Mouse (Mus musculus): Measurements from ENCODE around the gene Dppa2. TPM values are rescaled to one million over a fixed set of nuclear protein-coding genes. Genes with fewer than 3 reads are reported as not detected.

Dppa2 gene
- polyA plus RNA-seq (2016; fragmentation: Nextera tagmentation; extraction: Ambion mirVana), result not detected in 2 replicates

GRCm38 (mm10) chr16:48303509-48303908 is at the start of gene Dppa2:
TSS of gene Dppa2 (plus strand) at chr16:48303908.
- 82% methylated on average over 7 of the region's 7 CpGs for WGBS
- Histone ChIP-seq H3K9me3 (replicated peaks) (no peaks in the 10 kb centered on the region), H3K36me3 (no peaks in the 10 kb centered on the region), H3K4me3 (no peak within 1 kb of the TSS), H3K4me1 (no peaks in the 10 kb centered on the region), H3K27me3 (ENCODE audit: low read depth, poor library complexity, severe bottlenecking) (no peaks in the 10 kb centered on the region), H3K27ac (replicated peaks) (no peak within 1 kb of the TSS)
- DNase-seq (ENCODE audit: low spot score), result no peak

- Histone ChIP-seq H3K27ac (replicated peaks) (no peak overlapping the region), H3K36me3 (no peaks in the 10 kb centered on the region), H3K27me3 (ENCODE audit: low read depth, poor library complexity, severe bottlenecking) (no peaks in the 10 kb centered on the region), H3K9me3 (replicated peaks) (no peaks in the 10 kb centered on the region), H3K4me3 (no peak overlapping the region), H3K4me1 (no peaks in the 10 kb centered on the region)
- no peak for DNase-seq (ENCODE audit: low spot score)
- WGBS, result 92% methylated on average over 5 of the region's 5 CpGs
Observed at GRCm38 (mm10) chr16:48254584-48254983, 49.1 kb upstream of the Dppa2 start.

- 94% methylated on average over 4 of the region's 4 CpGs for whole genome bisulfite sequencing
Observed at GRCm38 (mm10) chr16:48259519-48259918, 44.2 kb upstream of the Dppa2 start.

GRCm38 (mm10) chr16:48262901-48263300 is 40.8 kb upstream of the Dppa2 start:
- no peak for DNase-seq (ENCODE audit: low spot score)
- H3K36me3 ChIP-seq, result no peaks in the 10 kb centered on the region
- no peak overlapping the region for H3K4me3 ChIP-seq
- 79% methylated on average over 1 of the region's 1 CpGs for WGBS
- no peaks in the 10 kb centered on the region for H3K4me1 ChIP-seq
- H3K9me3 ChIP-seq (replicated peaks), result no peaks in the 10 kb centered on the region
- no peaks in the 10 kb centered on the region for H3K27me3 ChIP-seq (ENCODE audit: low read depth, poor library complexity, severe bottlenecking)
- H3K27ac ChIP-seq (replicated peaks), result no peak overlapping the region

More at GRCm38 (mm10) chr16:48259519-48259918, 44.2 kb upstream of the Dppa2 start:
- Histone ChIP-seq H3K4me3 (no peak overlapping the region), H3K9me3 (replicated peaks) (no peaks in the 10 kb centered on the region), H3K36me3 (no peaks in the 10 kb centered on the region), H3K27me3 (ENCODE audit: low read depth, poor library complexity, severe bottlenecking) (no peaks in the 10 kb centered on the region), H3K4me1 (no peaks in the 10 kb centered on the region), H3K27ac (replicated peaks) (no peak overlapping the region)
- DNase-seq (ENCODE audit: low spot score), result no peak

- H3K9me3 ChIP-seq (replicated peaks), result no peaks in the 10 kb centered on the region
- H3K27ac ChIP-seq (replicated peaks), result no peak overlapping the region
- H3K4me3 ChIP-seq, result no peak overlapping the region
- H3K36me3 ChIP-seq, result no peaks in the 10 kb centered on the region
- no peak for DNase-seq (ENCODE audit: low spot score)
- H3K4me1 ChIP-seq, result no peaks in the 10 kb centered on the region
- no peaks in the 10 kb centered on the region for H3K27me3 ChIP-seq (ENCODE audit: low read depth, poor library complexity, severe bottlenecking)
- WGBS, result 90% methylated on average over 4 of the region's 4 CpGs
Observed at GRCm38 (mm10) chr16:48265856-48266255, 37.9 kb upstream of the Dppa2 start.

- no peaks in the 10 kb centered on the region for H3K27me3 ChIP-seq (ENCODE audit: low read depth, poor library complexity, severe bottlenecking)
- 73% methylated on average over 4 of the region's 4 CpGs for WGBS
- no peak overlapping the region for H3K4me3 ChIP-seq
- no peaks in the 10 kb centered on the region for H3K9me3 ChIP-seq (replicated peaks)
- no peaks in the 10 kb centered on the region for H3K36me3 ChIP-seq
- H3K27ac ChIP-seq (replicated peaks), result no peak overlapping the region
- no peak for DNase-seq (ENCODE audit: low spot score)
- no peaks in the 10 kb centered on the region for H3K4me1 ChIP-seq
Observed at GRCm38 (mm10) chr16:48276940-48277339, 26.8 kb upstream of the Dppa2 start.

- WGBS, result 92% methylated on average over 4 of the region's 4 CpGs
- Histone ChIP-seq H3K9me3 (replicated peaks) (no peaks in the 10 kb centered on the region), H3K4me1 (no peaks in the 10 kb centered on the region), H3K36me3 (no peaks in the 10 kb centered on the region), H3K4me3 (no peak overlapping the region), H3K27ac (replicated peaks) (no peak overlapping the region), H3K27me3 (ENCODE audit: low read depth, poor library complexity, severe bottlenecking) (no peaks in the 10 kb centered on the region)
- no peak for DNase-seq (ENCODE audit: low spot score)
Observed at GRCm38 (mm10) chr16:48280883-48281282, 22.8 kb upstream of the Dppa2 start.

- Histone ChIP-seq H3K36me3 (no peaks in the 10 kb centered on the region), H3K27me3 (ENCODE audit: low read depth, poor library complexity, severe bottlenecking) (no peaks in the 10 kb centered on the region), H3K4me1 (no peaks in the 10 kb centered on the region), H3K4me3 (no peak overlapping the region), H3K9me3 (replicated peaks) (no peaks in the 10 kb centered on the region), H3K27ac (replicated peaks) (no peak overlapping the region)
- DNase-seq (ENCODE audit: low spot score), result no peak
- WGBS, result 73% methylated on average over 1 of the region's 1 CpGs
Observed at GRCm38 (mm10) chr16:48282801-48283200, 20.9 kb upstream of the Dppa2 start.

- no peak within 1 kb of the TSS for H3K27ac ChIP-seq (replicated peaks)
- WGBS, result 88% methylated on average over 4 of the region's 4 CpGs
- no peaks in the 10 kb centered on the region for H3K4me1 ChIP-seq
- no peaks in the 10 kb centered on the region for H3K9me3 ChIP-seq (replicated peaks)
- H3K27me3 ChIP-seq (ENCODE audit: low read depth, poor library complexity, severe bottlenecking), result no peaks in the 10 kb centered on the region
- DNase-seq (ENCODE audit: low spot score), result no peak
- H3K36me3 ChIP-seq, result no peaks in the 10 kb centered on the region
- H3K4me3 ChIP-seq, result no peak within 1 kb of the TSS
Observed at GRCm38 (mm10) chr16:48283517-48283916, 20.2 kb upstream of the Dppa2 start, which contains the start of gene Dppa4. TSS of gene Dppa4 (plus strand) at chr16:48283733.

GRCm38 (mm10) chr16:48285517-48285916 is 18.2 kb upstream of the Dppa2 start:
- H3K4me3 ChIP-seq, result no peak overlapping the region
- H3K36me3 ChIP-seq, result no peaks in the 10 kb centered on the region
- H3K4me1 ChIP-seq, result no peaks in the 10 kb centered on the region
- 92% methylated on average over 4 of the region's 4 CpGs for WGBS
- no peak for DNase-seq (ENCODE audit: low spot score)
- H3K9me3 ChIP-seq (replicated peaks), result no peaks in the 10 kb centered on the region
- no peaks in the 10 kb centered on the region for H3K27me3 ChIP-seq (ENCODE audit: low read depth, poor library complexity, severe bottlenecking)
- H3K27ac ChIP-seq (replicated peaks), result no peak overlapping the region

- H3K27me3 ChIP-seq (ENCODE audit: low read depth, poor library complexity, severe bottlenecking), result no peaks in the 10 kb centered on the region
- H3K9me3 ChIP-seq (replicated peaks), result no peaks in the 10 kb centered on the region
- DNase-seq (ENCODE audit: low spot score), result no peak
- WGBS, result 82% methylated on average over 14 of the region's 14 CpGs
- no peaks in the 10 kb centered on the region for H3K4me1 ChIP-seq
- H3K27ac ChIP-seq (replicated peaks), result no peak overlapping the region
- H3K4me3 ChIP-seq, result no peak overlapping the region
- no peaks in the 10 kb centered on the region for H3K36me3 ChIP-seq
Observed at GRCm38 (mm10) chr16:48297384-48298136, 6.1 kb upstream of the Dppa2 start.

GRCm38 (mm10) chr16:48299884-48300283 is 3.8 kb upstream of the Dppa2 start:
- Histone ChIP-seq H3K9me3 (replicated peaks) (no peaks in the 10 kb centered on the region), H3K4me1 (no peaks in the 10 kb centered on the region), H3K36me3 (no peaks in the 10 kb centered on the region), H3K4me3 (no peak overlapping the region), H3K27me3 (ENCODE audit: low read depth, poor library complexity, severe bottlenecking) (no peaks in the 10 kb centered on the region), H3K27ac (replicated peaks) (no peak overlapping the region)
- no peak for DNase-seq (ENCODE audit: low spot score)
- 93% methylated on average over 3 of the region's 3 CpGs for WGBS

GRCm38 (mm10) chr16:48303983-48304382 is 275 bp downstream of the Dppa2 start:
- H3K36me3 ChIP-seq, result no peaks in the 10 kb centered on the region
- no peak for DNase-seq (ENCODE audit: low spot score)
- 90% methylated on average over 3 of the region's 3 CpGs for WGBS

More at GRCm38 (mm10) chr16:48303983-48304382, 275 bp downstream of the Dppa2 start:
- Histone ChIP-seq H3K27me3 (ENCODE audit: low read depth, poor library complexity, severe bottlenecking) (no peaks in the 10 kb centered on the region), H3K9me3 (replicated peaks) (no peaks in the 10 kb centered on the region), H3K4me3 (no peak overlapping the region), H3K4me1 (no peaks in the 10 kb centered on the region), H3K27ac (replicated peaks) (no peak overlapping the region)

All from midbrain, embryonic 10.5 days (tissue).